Mouse (Mus musculus) CH12.LX (cell line): Measurements from ENCODE around the gene Scmh1. TPM values are rescaled to one million over a fixed set of nuclear protein-coding genes. Genes with fewer than 3 reads are reported as not detected.

ENCODE experiments used
- DNase-seq: peaks from one replicate; pipeline ENCODE4 v3.0.0-alpha.2; 2013; ENCODE audit errors: extremely low read depth
- H3K27ac ChIP-seq: 2 replicates; pipeline ENCODE4 v1.5.1; 2012; ENCODE audit warnings: low read depth, mild to moderate bottlenecking, control low read depth, moderate library complexity; ENCODE audit not compliant: insufficient read depth
- H3K27me3 ChIP-seq: replicated peaks from 2 replicates; pipeline ENCODE3; 2012; ENCODE audit warnings: inconsistent platforms
- H3K36me3 ChIP-seq, 2 experiments: replicated peaks in 1 of 2; 2 replicates each; pipeline versions ENCODE3 to v1.6.1; 2012; ENCODE audit warnings: inconsistent platforms in 1 of 2, low read length in 1 of 2, mild to moderate bottlenecking in 1 of 2, mixed read lengths in 1 of 2, moderate library complexity in 1 of 2; ENCODE audit not compliant: control insufficient read depth in 1 of 2, insufficient read depth in 1 of 2
- H3K4me1 ChIP-seq, 2 experiments: 2 replicates each; pipeline ENCODE4 v1.6.1; 2012; ENCODE audit warnings: inconsistent platforms in 1 of 2, moderate library complexity in 1 of 2; ENCODE audit not compliant: insufficient read depth in 2 of 2, control insufficient read depth in 1 of 2
- H3K4me2 ChIP-seq: 2 replicates; pipeline ENCODE4 v1.6.1; 2012; ENCODE audit warnings: low read depth, mild to moderate bottlenecking, control low read depth; ENCODE audit not compliant: poor library complexity, insufficient read depth, severe bottlenecking
- H3K4me3 ChIP-seq, 3 experiments: fragments of 150-350 bp in 1 of 3; sonication (generic) in 1 of 3; replicated peaks in 1 of 3; 2 replicates each; pipeline versions ENCODE3 to v1.5.1; 2011 to 2012; ENCODE audit warnings: low read depth in 2 of 3, low read length in 2 of 3, mild to moderate bottlenecking in 2 of 3, moderate library complexity in 2 of 3, control low read depth in 1 of 3, improper control_type of control experiment in 1 of 3, inconsistent platforms in 1 of 3, mixed read lengths in 1 of 3; ENCODE audit not compliant: poor library complexity in 1 of 3
- H3K79me2 ChIP-seq: replicated peaks from 2 replicates; pipeline ENCODE4 v1.6.1; 2012; ENCODE audit warnings: mild to moderate bottlenecking, moderate library complexity; ENCODE audit not compliant: control insufficient read depth, poor library complexity, insufficient read depth, severe bottlenecking; ENCODE audit errors: extremely low read depth
- H3K9ac ChIP-seq: 2 replicates; pipeline ENCODE4 v1.6.1; 2012; ENCODE audit warnings: low read depth, mild to moderate bottlenecking, control low read depth, moderate library complexity; ENCODE audit not compliant: insufficient read depth
- H3K9me3 ChIP-seq: replicated peaks from 2 replicates; pipeline ENCODE3; 2012; ENCODE audit warnings: low read length, inconsistent platforms, mixed read lengths
- CHD1 ChIP-seq: IDR thresholded peaks from 2 replicates; pipeline ENCODE4 v1.6.1; 2012; ENCODE audit warnings: low read depth, low read length, improper control_type of control experiment, inconsistent platforms
- CHD2 ChIP-seq: IDR thresholded peaks from 2 replicates; pipeline ENCODE4 v1.6.1; 2011; ENCODE audit warnings: low read length, improper control_type of control experiment
- CTCF ChIP-seq, 2 experiments: IDR thresholded peaks in 1 of 2; conservative IDR thresholded peaks in 1 of 2; 2 replicates each; pipeline ENCODE4 v1.5.1; 2011 to 2012; ENCODE audit warnings: low read depth in 2 of 2, low read length in 2 of 2, improper control_type of control experiment in 1 of 2, inconsistent platforms in 1 of 2, mild to moderate bottlenecking in 1 of 2, moderate library complexity in 1 of 2
- ELF1 ChIP-seq: IDR thresholded peaks from 2 replicates; pipeline ENCODE4 v1.6.1; 2014; ENCODE audit warnings: low read depth, mild to moderate bottlenecking, inconsistent platforms, low read length, improper control_type of control experiment
- HCFC1 ChIP-seq: IDR thresholded peaks from 2 replicates; pipeline ENCODE4 v1.6.1; 2012; ENCODE audit warnings: low read depth, mild to moderate bottlenecking, inconsistent platforms, low read length, improper control_type of control experiment
- IRF4 ChIP-seq: IDR thresholded peaks from 2 replicates; pipeline ENCODE4 v1.6.1; 2014; ENCODE audit warnings: low read depth, mild to moderate bottlenecking, inconsistent platforms, low read length, improper control_type of control experiment
- JUN ChIP-seq: IDR thresholded peaks from 2 replicates; pipeline ENCODE4 v1.6.1; 2011; ENCODE audit warnings: low read depth, mild to moderate bottlenecking, low read length, improper control_type of control experiment, moderate library complexity; ENCODE audit not compliant: insufficient read depth
- JUND ChIP-seq: conservative IDR thresholded peaks from 2 replicates; pipeline ENCODE4 v1.6.1; 2011; ENCODE audit warnings: low read depth, low read length, improper control_type of control experiment
- MAFK ChIP-seq: IDR thresholded peaks from 2 replicates; pipeline ENCODE4 v1.6.1; 2011; ENCODE audit warnings: low read length, improper control_type of control experiment; ENCODE audit not compliant: insufficient replicate concordance
- MAX ChIP-seq: IDR thresholded peaks from 2 replicates; pipeline ENCODE4 v1.6.1; 2011; ENCODE audit warnings: low read length, improper control_type of control experiment
- MAZ ChIP-seq: IDR thresholded peaks from 2 replicates; pipeline ENCODE4 v1.6.1; 2012; ENCODE audit warnings: low read depth, mild to moderate bottlenecking, inconsistent platforms, low read length, improper control_type of control experiment, moderate library complexity
- MEF2A ChIP-seq: IDR thresholded peaks from 2 replicates; pipeline ENCODE4 v1.6.1; 2014; ENCODE audit warnings: low read depth, mild to moderate bottlenecking, inconsistent platforms, low read length, improper control_type of control experiment, borderline replicate concordance
- MXI1 ChIP-seq: IDR thresholded peaks from 2 replicates; pipeline ENCODE4 v1.6.1; 2011; ENCODE audit warnings: mild to moderate bottlenecking, low read depth, low read length, improper control_type of control experiment
- NRF1 ChIP-seq: IDR thresholded peaks from 2 replicates; pipeline ENCODE4 v1.6.1; 2014; ENCODE audit warnings: low read depth, mild to moderate bottlenecking, inconsistent platforms, low read length, improper control_type of control experiment, moderate library complexity
- POLR2A ChIP-seq: IDR thresholded peaks from 2 replicates; pipeline ENCODE4 v1.6.1; 2011; ENCODE audit warnings: low read depth, mild to moderate bottlenecking, improper control_type of control experiment, low read length
- RAD21 ChIP-seq: IDR thresholded peaks from 2 replicates; pipeline ENCODE4 v1.6.1; 2011; ENCODE audit warnings: low read depth, mild to moderate bottlenecking, low read length, improper control_type of control experiment, moderate library complexity
- SMC3 ChIP-seq: IDR thresholded peaks from 2 replicates; pipeline ENCODE4 v1.6.1; 2011; ENCODE audit warnings: low read depth, low read length, improper control_type of control experiment
- TCF12 ChIP-seq: IDR thresholded peaks from 2 replicates; pipeline ENCODE4 v1.6.1; 2014; ENCODE audit warnings: low read depth, mild to moderate bottlenecking, inconsistent platforms, low read length, improper control_type of control experiment
- USF1 ChIP-seq: IDR thresholded peaks from 2 replicates; pipeline ENCODE4 v1.6.1; 2014; ENCODE audit warnings: low read depth, mild to moderate bottlenecking, inconsistent platforms, low read length, improper control_type of control experiment
- ZC3H11A ChIP-seq: IDR thresholded peaks from 2 replicates; pipeline ENCODE4 v1.6.1; 2012; ENCODE audit warnings: low read depth, mild to moderate bottlenecking, inconsistent platforms, low read length, improper control_type of control experiment
- ZKSCAN1 ChIP-seq: IDR thresholded peaks from 2 replicates; pipeline ENCODE4 v1.6.1; 2012; ENCODE audit warnings: low read depth, inconsistent platforms, low read length, improper control_type of control experiment, borderline replicate concordance
- dilution Hi-C: fragments of 300-500 bp; cut with MboI; formaldehyde crosslinking; loops from 2 replicates; pipeline ENCODE4 v1.14.3; 2020; ENCODE audit warnings: low sequenced_read_pairs; ENCODE audit not compliant: extremely low pct_unique_long_range_greater_than_20kb, extremely low pct_ligation_motif_present
- in situ Hi-C: fragments of 300-500 bp; cut with MboI; formaldehyde crosslinking; loops from 3 replicates; pipeline ENCODE4 v1.14.3; 2019; ENCODE audit warnings: low sequenced_read_pairs, low pct_ligation_motif_present, low pct_unique_long_range_greater_than_20kb, mixed read lengths
- polyA plus RNA-seq: library from polyadenylated mRNA; unstranded; fragments of >175 nt; gene quantifications from 2 replicates; pipeline ENCODE4 v1.2.1, GENCODE M21; 2012; ENCODE audit warnings: low read depth; ENCODE audit not compliant: insufficient read length
- total RNA-seq, 2 experiments: library from RNA; depleted of rRNA; stranded (reverse); fragments of 300-350 nt in 1 of 2; fragments of >200 nt in 1 of 2; gene quantifications; 2 replicates each; pipeline ENCODE4 v1.2.3; 2012 to 2014

Scmh1 gene
- total and polyA plus RNA-seq, 3 experiments, result 3.2 to 24.0 (median 3.5) TPM

GRCm38 (mm10) chr4:120387968-120388367, 17.1 kb upstream of the Scmh1 start (continued):
- TF ChIP-seq NRF1, result no peak
- TF ChIP-seq ZKSCAN1, result no peak

- Histone ChIP-seq H3K4me3 (no peak overlapping the region), H3K27ac (no peak overlapping the region), H3K4me1 (no peaks in the 10 kb centered on the region), H3K36me3 (no peaks in the 10 kb centered on the region), H3K27me3 (peaks cover 24% of the 10 kb centered on the region), H3K4me2 (no peak overlapping the region), H3K79me2 (no peaks in the 10 kb centered on the region), H3K9ac (no peak overlapping the region), H3K9me3 (no peaks in the 10 kb centered on the region)
- DNase-seq, result no peak
- in situ Hi-C loops (loop anchor here (5.0 to 25.0 kb wide), 2 partner anchors 162 to 298 kb away; no protein-coding TSS in a partner anchor), dilution Hi-C loops (no loop called here)
- TF ChIP-seq MXI1 (no peak), IRF4 (no peak), NRF1 (no peak), CHD1 (no peak), MEF2A (no peak), POLR2A (no peak), TCF12 (no peak), ELF1 (no peak), ZC3H11A (no peak), CHD2 (no peak), MAZ (no peak), HCFC1 (no peak), SMC3 (no peak), ZKSCAN1 (no peak), JUND (no peak), RAD21 (no peak), MAX (no peak), USF1 (no peak), JUN (no peak), CTCF (conservative IDR thresholded peaks at IDR 0.05 in 1 of 2, IDR thresholded peaks at IDR 0.05 in 1 of 2; ENCODE audit: low read depth in 2 of 2, low read length in 2 of 2) (no peak)
These were observed 16.0 kb upstream of the Scmh1 start for GRCm38 (mm10) chr4:120388998-120389542.

DNA sequence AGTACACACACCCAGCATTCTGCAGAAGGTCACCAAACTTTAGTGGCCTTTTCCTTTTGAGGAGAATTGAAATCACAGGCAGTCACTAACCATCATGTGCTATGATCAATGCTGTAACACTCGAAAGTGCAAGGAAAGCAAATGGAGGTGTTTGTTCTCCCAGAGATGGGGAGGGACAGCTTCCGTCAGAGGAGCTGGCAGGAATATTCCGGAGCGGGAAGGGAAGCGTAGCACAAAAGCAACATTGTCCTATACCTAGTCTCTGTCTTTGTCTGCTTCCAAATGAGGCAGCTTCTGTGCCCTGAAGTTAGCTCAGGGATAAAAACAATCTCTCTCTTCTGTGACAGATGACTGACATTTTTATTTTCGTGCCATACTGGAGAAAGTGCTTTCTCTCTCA, 15.5 kb upstream of the Scmh1 start:
- Histone ChIP-seq H3K27ac (no peak overlapping the region), H3K4me2 (no peak overlapping the region), H3K79me2 (no peaks in the 10 kb centered on the region), H3K27me3 (peaks cover 24% of the 10 kb centered on the region), H3K4me1 (no peaks in the 10 kb centered on the region), H3K9ac (no peak overlapping the region), H3K9me3 (no peaks in the 10 kb centered on the region), H3K36me3 (no peaks in the 10 kb centered on the region), H3K4me3 (no peak overlapping the region)
- dilution Hi-C loops (no loop called here), in situ Hi-C loops (loop anchor here (5.0 to 25.0 kb wide), 2 partner anchors 162 to 298 kb away; no protein-coding TSS in a partner anchor)
- no peak for DNase-seq
- TF ChIP-seq CTCF (conservative IDR thresholded peaks at IDR 0.05 in 1 of 2, IDR thresholded peaks at IDR 0.05 in 1 of 2; ENCODE audit: low read depth in 2 of 2, low read length in 2 of 2) (no peak), RAD21 (no peak), CHD1 (no peak), ELF1 (no peak), NRF1 (no peak), MAFK (no peak)
